Comparison of ENCODE assay signal across 1 mouse cellular context in genomic region chr17:45557246-45557824, GRCm38 (mm10).
TF ChIP-seq lines count a peak whose summit lies in the region.

No protein-coding gene starts in this region.

TF ChIP-seq in MEL, 35 proteins besides CTCF, POLR2A, EP300 and RAD21 (continued from another document):
- TF ChIP-seq ZNF384 (IDR thresholded peaks at IDR 0.05; ENCODE audit: low read depth, low read length) = no peak
- TF ChIP-seq MYC (IDR thresholded peaks at IDR 0.05; ENCODE audit: low read depth, low read length) = no peak
- no peak for TF ChIP-seq GATA1 (IDR thresholded peaks at IDR 0.05; ENCODE audit: low read depth, low read length)
TF ChIP-seq in MEL: peak in this region for 0.
